Mouse (Mus musculus): ENCODE measurements around the gene T. TPM values are rescaled to one million over a fixed set of nuclear protein-coding genes. Genes with fewer than 3 reads are reported as not detected.

The T gene
- polyA plus RNA-seq (2012; rRNA removed): 1.5 and 3.8 TPM in 2 replicates

DNA sequence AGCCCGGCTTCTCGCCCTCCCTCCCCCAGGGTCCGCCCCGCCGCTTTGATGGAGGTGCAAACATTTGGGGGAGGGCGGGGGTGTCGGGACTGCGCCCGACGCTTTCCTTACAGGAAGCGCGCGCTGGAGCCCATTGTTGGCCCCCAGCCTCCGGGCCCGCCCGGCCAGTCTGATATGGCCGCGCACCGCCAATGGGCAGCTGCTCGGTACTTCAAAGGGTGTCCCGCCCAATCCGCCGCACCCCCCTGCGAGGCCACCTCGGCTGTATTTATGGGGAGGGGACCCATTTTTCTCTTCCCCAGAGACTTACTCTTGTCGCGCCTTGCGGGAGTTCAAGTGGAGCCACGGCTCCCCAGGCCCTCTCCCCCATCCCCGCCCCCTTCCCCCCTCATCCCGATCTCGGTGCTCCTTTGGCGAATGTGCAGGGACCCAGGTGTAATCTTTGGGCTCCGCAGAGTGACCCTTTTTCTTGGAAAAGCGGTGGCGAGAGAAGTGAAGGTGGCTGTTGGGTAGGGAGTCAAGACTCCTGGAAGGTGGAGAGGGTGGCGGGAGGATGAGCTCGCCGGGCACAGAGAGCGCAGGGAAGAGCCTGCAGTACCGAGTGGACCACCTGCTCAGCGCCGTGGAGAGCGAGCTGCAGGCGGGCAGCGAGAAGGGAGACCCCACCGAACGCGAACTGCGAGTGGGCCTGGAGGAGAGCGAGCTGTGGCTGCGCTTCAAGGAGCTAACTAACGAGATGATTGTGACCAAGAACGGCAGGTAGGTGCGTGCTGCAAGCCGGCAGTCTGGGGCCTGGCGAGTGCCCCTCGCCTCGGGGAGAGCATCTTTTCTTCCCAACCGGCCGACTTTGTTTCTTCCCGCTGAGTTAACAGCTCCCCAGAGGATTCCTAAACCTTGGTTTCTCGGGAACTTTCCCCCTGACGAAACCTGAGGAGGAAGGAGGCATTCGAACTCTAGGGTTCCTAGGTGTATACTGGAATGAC lies at the start of gene T:
T (plus strand) TSS at position 446 of the 983 bp plus-strand sequence.

Other genes starting within 250 kb of the T start
- not detected in 2 replicates for gene Ccr6, start 198.4 kb upstream of the T start, polyA plus RNA-seq (2012; rRNA removed)
- gene Mpc1, start 151.5 kb upstream of the T start, polyA plus RNA-seq (2012; rRNA removed): 34.3 and 79.6 TPM in 2 replicates
- 76.5 and 95.7 TPM in 2 replicates for gene Sft2d1, start 123.3 kb upstream of the T start, polyA plus RNA-seq (2012; rRNA removed)
- 1.8 and 2.3 TPM in 2 replicates for gene Prr18, start 97.0 kb upstream of the T start, polyA plus RNA-seq (2012; rRNA removed)
- 0.61 and 1.4 TPM in 2 replicates for gene T2, start 78.4 kb upstream of the T start, polyA plus RNA-seq (2012; rRNA removed)
- gene Pde10a, start 90.9 kb downstream of the T start, polyA plus RNA-seq (2012; rRNA removed): 7.2 and 7.4 TPM in 2 replicates
- not detected in 2 replicates for gene Gm17087, start 132.5 kb downstream of the T start, polyA plus RNA-seq (2012; rRNA removed)

Data from central nervous system, embryonic 11.5 days (tissue).